Mouse (Mus musculus): ENCODE results near the gene 1110065P20Rik. TPM values are rescaled to one million over a fixed set of nuclear protein-coding genes. Genes with fewer than 3 reads are reported as not detected.
A peak's percentile ranks its signal among the peaks of the same experiment; 100 is the strongest.

Gene 1110065P20Rik
- polyA plus RNA-seq, 1 experiment from 2014 or later, result 11.1 TPM

GRCm38 (mm10) chr4:124803406-124803805 lies 47.6 kb downstream of the 1110065P20Rik start:
- H3K4me3 ChIP-seq (ENCODE audit: low read depth, low read length), result peak overlapping the region; percentile 93
- WGBS (ENCODE audit: insufficient replicate concordance), result 34% methylated on average over 6 of the region's 6 CpGs
- peak overlapping the region; percentile 87 for H3K4me2 ChIP-seq (ENCODE audit: low read depth, low read length)
- no peaks in the 10 kb centered on the region for H3K27me3 ChIP-seq (ENCODE audit: control insufficient read depth, insufficient read depth, low read depth, low read length)
- peak overlapping the region; percentile 92 for H3K9ac ChIP-seq (ENCODE audit: low read depth, low read length)
- ATAC-seq (ENCODE audit: low read depth), result no peak
- H3K9me3 ChIP-seq (replicated peaks; ENCODE audit: control insufficient read depth, low read length), result no peaks in the 10 kb centered on the region
- peaks cover 34% of the 10 kb centered on the region for H3K4me1 ChIP-seq (ENCODE audit: control insufficient read depth, low read depth, low read length)
- H3K36me3 ChIP-seq (ENCODE audit: control insufficient read depth, insufficient read depth), result peaks cover 33% of the 10 kb centered on the region
- H3K27ac ChIP-seq (ENCODE audit: low read length), result peak overlapping the region; percentile 98

GRCm38 (mm10) chr4:124802309-124803260 lies 48.4 kb downstream of the 1110065P20Rik start:
- peak overlapping the region; percentile 87 for H3K4me2 ChIP-seq (ENCODE audit: low read depth, low read length)
- peak overlapping the region; percentile 92 for H3K9ac ChIP-seq (ENCODE audit: low read depth, low read length)
- peaks cover 27% of the 10 kb centered on the region for H3K4me1 ChIP-seq (ENCODE audit: control insufficient read depth, low read depth, low read length)
- no peaks in the 10 kb centered on the region for H3K27me3 ChIP-seq (ENCODE audit: control insufficient read depth, insufficient read depth, low read depth, low read length)
- H3K27ac ChIP-seq (ENCODE audit: low read length), result peak overlapping the region; percentile 98
- WGBS (ENCODE audit: insufficient replicate concordance), result under 1% methylated on average over 51 of the region's 53 CpGs
- H3K36me3 ChIP-seq (ENCODE audit: control insufficient read depth, insufficient read depth), result peaks cover 40% of the 10 kb centered on the region
- H3K4me3 ChIP-seq (ENCODE audit: low read depth, low read length), result peak overlapping the region; percentile 93
- peak; percentile 100 for ATAC-seq (ENCODE audit: low read depth)
- H3K9me3 ChIP-seq (replicated peaks; ENCODE audit: control insufficient read depth, low read length), result no peaks in the 10 kb centered on the region

- H3K9me3 ChIP-seq (replicated peaks; ENCODE audit: control insufficient read depth, low read length), result no peaks in the 10 kb centered on the region
- peak; percentile 68 for ATAC-seq (ENCODE audit: low read depth)
- H3K27ac ChIP-seq (ENCODE audit: low read length), result peak within 1 kb of the TSS; percentile 98
- H3K4me3 ChIP-seq (ENCODE audit: low read depth, low read length), result peak within 1 kb of the TSS; percentile 93
- peaks cover 24% of the 10 kb centered on the region for H3K4me1 ChIP-seq (ENCODE audit: control insufficient read depth, low read depth, low read length)
- peak within 1 kb of the TSS; percentile 92 for H3K9ac ChIP-seq (ENCODE audit: low read depth, low read length)
- H3K27me3 ChIP-seq (ENCODE audit: control insufficient read depth, insufficient read depth, low read depth, low read length), result no peaks in the 10 kb centered on the region
- H3K4me2 ChIP-seq (ENCODE audit: low read depth, low read length), result peak within 1 kb of the TSS; percentile 87
- WGBS (ENCODE audit: insufficient replicate concordance), result 3% methylated on average over 21 of the region's 21 CpGs
- H3K36me3 ChIP-seq (ENCODE audit: control insufficient read depth, insufficient read depth), result peaks cover 45% of the 10 kb centered on the region
Observed at GRCm38 (mm10) chr4:124801552-124802308, 49.3 kb downstream of the 1110065P20Rik start, which contains the start of gene Mtf1. Mtf1 (plus strand) TSS chr4:124802104.

Other genes with a start within 250 kb of the 1110065P20Rik start
- gene 3100002H09Rik, start 240.4 kb downstream of the 1110065P20Rik start, polyA plus RNA-seq (2015; fragmentation: Nextera tagmentation; extraction: Ambion mirVana), result not detected in 2 replicates
- gene Pou3f1, start 194.4 kb downstream of the 1110065P20Rik start, polyA plus RNA-seq (2015; fragmentation: Nextera tagmentation; extraction: Ambion mirVana), result not detected in 2 replicates
- gene Utp11, start 157.6 kb downstream of the 1110065P20Rik start, polyA plus RNA-seq (2015; fragmentation: Nextera tagmentation; extraction: Ambion mirVana), result 19.9 and 22.7 TPM in 2 replicates
- gene Fhl3, start 150.5 kb downstream of the 1110065P20Rik start, polyA plus RNA-seq (2015; fragmentation: Nextera tagmentation; extraction: Ambion mirVana), result 2.5 TPM in 2 replicates
- gene Sf3a3, start 136.4 kb downstream of the 1110065P20Rik start, polyA plus RNA-seq (2015; fragmentation: Nextera tagmentation; extraction: Ambion mirVana), result 49.4 and 54.4 TPM in 2 replicates
- 32.7 and 39.1 TPM in 2 replicates for gene Inpp5b, start 109.3 kb downstream of the 1110065P20Rik start, polyA plus RNA-seq (2015; fragmentation: Nextera tagmentation; extraction: Ambion mirVana)
- 8.5 and 10.1 TPM in 2 replicates for gene Mtf1, start 49.1 kb downstream of the 1110065P20Rik start, polyA plus RNA-seq (2015; fragmentation: Nextera tagmentation; extraction: Ambion mirVana)
- gene Yrdc, start 517 bp downstream of the 1110065P20Rik start, polyA plus RNA-seq (2015; fragmentation: Nextera tagmentation; extraction: Ambion mirVana), result 10.6 and 12.5 TPM in 2 replicates
- 0.02 TPM in 1 of 2 replicates, not detected in the other for gene Maneal, start 11.0 kb upstream of the 1110065P20Rik start, polyA plus RNA-seq (2015; fragmentation: Nextera tagmentation; extraction: Ambion mirVana)
- gene Epha10, start 29.7 kb upstream of the 1110065P20Rik start, polyA plus RNA-seq (2015; fragmentation: Nextera tagmentation; extraction: Ambion mirVana), result 0.02 TPM in 1 of 2 replicates, not detected in the other
- gene 9930104L06Rik, start 85.9 kb upstream of the 1110065P20Rik start, polyA plus RNA-seq (2015; fragmentation: Nextera tagmentation; extraction: Ambion mirVana), result 4.3 TPM in 2 replicates
- 112 and 118 TPM in 2 replicates for gene Cdca8, start 88.1 kb upstream of the 1110065P20Rik start, polyA plus RNA-seq (2015; fragmentation: Nextera tagmentation; extraction: Ambion mirVana)
- 0.50 and 0.64 TPM in 2 replicates for gene Rspo1, start 135.2 kb upstream of the 1110065P20Rik start, polyA plus RNA-seq (2015; fragmentation: Nextera tagmentation; extraction: Ambion mirVana)
- gene Gnl2, start 165.4 kb upstream of the 1110065P20Rik start, polyA plus RNA-seq (2015; fragmentation: Nextera tagmentation; extraction: Ambion mirVana), result 30.1 TPM in 2 replicates
- not detected in 2 replicates for gene Dnali1, start 214.5 kb upstream of the 1110065P20Rik start, polyA plus RNA-seq (2015; fragmentation: Nextera tagmentation; extraction: Ambion mirVana)
- 10.8 and 11.6 TPM in 2 replicates for gene Snip1, start 215.5 kb upstream of the 1110065P20Rik start, polyA plus RNA-seq (2015; fragmentation: Nextera tagmentation; extraction: Ambion mirVana)
- gene Meaf6, start 233.9 kb upstream of the 1110065P20Rik start, polyA plus RNA-seq (2015; fragmentation: Nextera tagmentation; extraction: Ambion mirVana), result 15.9 and 17.8 TPM in 2 replicates